Mouse (Mus musculus): ENCODE measurements around the gene Fgfr2. TPM values are rescaled to one million over a fixed set of nuclear protein-coding genes. Genes with fewer than 3 reads are reported as not detected.

Gene Fgfr2
- polyA plus RNA-seq, 1 experiment, result 114 TPM

GRCm38 (mm10) chr7:131544871-131545270 is 1578.3 kb downstream of the Fgfr2 start:
- no peak for DNase-seq
- 2% methylated on average over 5 of the region's 5 CpGs for WGBS
- Histone ChIP-seq H3K4me1 (ENCODE audit: control insufficient read depth, insufficient read depth, low read length) (peaks cover 6% of the 10 kb centered on the region; the same call in 1 of the 2 replicates), H3K4me3 (replicated peaks; ENCODE audit: extremely low read depth, low read depth, low read length) (no peak overlapping the region)
- no peak for TF ChIP-seq CTCF (IDR thresholded peaks at IDR 0.05; ENCODE audit: insufficient read depth, low read length)
- TF ChIP-seq POLR2A (IDR thresholded peaks at IDR 0.05; ENCODE audit: borderline replicate concordance, extremely low read depth, low read depth, low read length), result no peak

- no peak overlapping the region for H3K4me3 ChIP-seq (replicated peaks; ENCODE audit: extremely low read depth, low read depth, low read length)
- no peak for TF ChIP-seq CTCF (IDR thresholded peaks at IDR 0.05; ENCODE audit: insufficient read depth, low read length)
- TF ChIP-seq POLR2A (IDR thresholded peaks at IDR 0.05; ENCODE audit: borderline replicate concordance, extremely low read depth, low read depth, low read length), result no peak
- WGBS, result 3% methylated on average over 75 of the region's 75 CpGs
- DNase-seq, result no peak
- peaks cover 6% of the 10 kb centered on the region; the same call in 1 of the 2 replicates for H3K4me1 ChIP-seq (ENCODE audit: control insufficient read depth, insufficient read depth, low read length)
These were observed 1579.3 kb downstream of the Fgfr2 start for GRCm38 (mm10) chr7:131543623-131544481.

GRCm38 (mm10) chr7:131542872-131543622 is 1580.1 kb downstream of the Fgfr2 start:
- no peak for TF ChIP-seq POLR2A (IDR thresholded peaks at IDR 0.05; ENCODE audit: borderline replicate concordance, extremely low read depth, low read depth, low read length)
- no peak for TF ChIP-seq CTCF (IDR thresholded peaks at IDR 0.05; ENCODE audit: insufficient read depth, low read length)
- DNase-seq, result no peak
- WGBS, result 2% methylated on average over 70 of the region's 71 CpGs
- Histone ChIP-seq H3K4me1 (ENCODE audit: control insufficient read depth, insufficient read depth, low read length) (peaks cover 6% of the 10 kb centered on the region; the same call in 1 of the 2 replicates), H3K4me3 (replicated peaks; ENCODE audit: extremely low read depth, low read depth, low read length) (peak overlapping the region; percentile 21)

- WGBS, result under 1% methylated on average over 65 of the region's 65 CpGs
- H3K4me3 ChIP-seq (replicated peaks; ENCODE audit: extremely low read depth, low read depth, low read length), result peak within 1 kb of the TSS; percentile 21
- no peak for DNase-seq
These were observed 1580.9 kb downstream of the Fgfr2 start, which contains the start of gene Hmx3 for GRCm38 (mm10) chr7:131542115-131542871. Gene Hmx3, plus strand, starts transcription at chr7:131542867.

GRCm38 (mm10) chr7:131541184-131542114 is 1581.7 kb downstream of the Fgfr2 start:
- TF ChIP-seq CTCF (IDR thresholded peaks at IDR 0.05; ENCODE audit: insufficient read depth, low read length) (no peak), POLR2A (IDR thresholded peaks at IDR 0.05; ENCODE audit: borderline replicate concordance, extremely low read depth, low read depth, low read length) (no peak)
- Histone ChIP-seq H3K4me3 (replicated peaks; ENCODE audit: extremely low read depth, low read depth, low read length) (no peak overlapping the region), H3K4me1 (ENCODE audit: control insufficient read depth, insufficient read depth, low read length) (peaks cover 6% of the 10 kb centered on the region; the same call in 1 of the 2 replicates)
- WGBS, result 3% methylated on average over 41 of the region's 41 CpGs
- DNase-seq, result no peak

More at GRCm38 (mm10) chr7:131542115-131542871, 1580.9 kb downstream of the Fgfr2 start, which contains the start of gene Hmx3:
- TF ChIP-seq POLR2A (IDR thresholded peaks at IDR 0.05; ENCODE audit: borderline replicate concordance, extremely low read depth, low read depth, low read length) (no peak), CTCF (IDR thresholded peaks at IDR 0.05; ENCODE audit: insufficient read depth, low read length) (no peak)
- peaks cover 6% of the 10 kb centered on the region; the same call in 1 of the 2 replicates for H3K4me1 ChIP-seq (ENCODE audit: control insufficient read depth, insufficient read depth, low read length)

GRCm38 (mm10) chr7:131539979-131540378 is 1583.2 kb downstream of the Fgfr2 start:
- TF ChIP-seq POLR2A (IDR thresholded peaks at IDR 0.05; ENCODE audit: borderline replicate concordance, extremely low read depth, low read depth, low read length) (no peak), CTCF (IDR thresholded peaks at IDR 0.05; ENCODE audit: insufficient read depth, low read length) (peak; percentile 81)
- 2% methylated on average over 7 of the region's 7 CpGs for WGBS
- peaks cover 6% of the 10 kb centered on the region; the same call in 1 of the 2 replicates for H3K4me1 ChIP-seq (ENCODE audit: control insufficient read depth, insufficient read depth, low read length)
- H3K4me3 ChIP-seq (replicated peaks; ENCODE audit: extremely low read depth, low read depth, low read length), result no peak overlapping the region
- DNase-seq, result peak; percentile 73

- DNase-seq, result no peak
- H3K4me3 ChIP-seq (replicated peaks; ENCODE audit: extremely low read depth, low read depth, low read length), result no peak overlapping the region
- TF ChIP-seq CTCF (IDR thresholded peaks at IDR 0.05; ENCODE audit: insufficient read depth, low read length) (no peak), POLR2A (IDR thresholded peaks at IDR 0.05; ENCODE audit: borderline replicate concordance, extremely low read depth, low read depth, low read length) (no peak)
- 50% methylated on average over 2 of the region's 2 CpGs for WGBS
- H3K4me1 ChIP-seq (ENCODE audit: control insufficient read depth, insufficient read depth, low read length), result no peaks in the 10 kb centered on the region
These were observed 1619.4 kb downstream of the Fgfr2 start for GRCm38 (mm10) chr7:131503739-131504138.

DNA sequence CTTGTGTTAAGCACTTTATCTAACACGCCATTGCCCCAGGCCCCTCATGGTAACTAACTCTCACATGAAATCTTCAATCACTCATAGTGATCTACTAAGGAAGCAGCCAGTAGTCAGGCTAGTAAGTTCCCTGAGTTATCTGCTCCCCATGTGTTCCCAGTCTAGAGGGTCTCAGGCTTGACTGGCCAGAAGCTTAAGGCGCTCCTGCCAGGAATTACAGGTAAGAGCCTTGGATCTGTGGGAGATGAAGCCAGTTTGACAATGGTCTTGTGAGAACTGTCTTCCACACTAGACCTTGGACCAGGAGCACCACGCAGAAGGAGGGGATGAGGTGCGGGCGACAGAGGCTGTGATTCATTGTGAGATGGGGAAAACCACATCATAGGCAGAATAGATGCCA is 1644.7 kb downstream of the Fgfr2 start:
- no peak for DNase-seq
- 91% methylated on average over 5 of the region's 5 CpGs for WGBS
- Histone ChIP-seq H3K4me3 (replicated peaks; ENCODE audit: extremely low read depth, low read depth, low read length) (no peak overlapping the region), H3K4me1 (ENCODE audit: control insufficient read depth, insufficient read depth, low read length) (no peaks in the 10 kb centered on the region)
- no peak for TF ChIP-seq POLR2A (IDR thresholded peaks at IDR 0.05; ENCODE audit: borderline replicate concordance, extremely low read depth, low read depth, low read length)
- TF ChIP-seq CTCF (IDR thresholded peaks at IDR 0.05; ENCODE audit: insufficient read depth, low read length), result no peak
